In the genomic region with DNA sequence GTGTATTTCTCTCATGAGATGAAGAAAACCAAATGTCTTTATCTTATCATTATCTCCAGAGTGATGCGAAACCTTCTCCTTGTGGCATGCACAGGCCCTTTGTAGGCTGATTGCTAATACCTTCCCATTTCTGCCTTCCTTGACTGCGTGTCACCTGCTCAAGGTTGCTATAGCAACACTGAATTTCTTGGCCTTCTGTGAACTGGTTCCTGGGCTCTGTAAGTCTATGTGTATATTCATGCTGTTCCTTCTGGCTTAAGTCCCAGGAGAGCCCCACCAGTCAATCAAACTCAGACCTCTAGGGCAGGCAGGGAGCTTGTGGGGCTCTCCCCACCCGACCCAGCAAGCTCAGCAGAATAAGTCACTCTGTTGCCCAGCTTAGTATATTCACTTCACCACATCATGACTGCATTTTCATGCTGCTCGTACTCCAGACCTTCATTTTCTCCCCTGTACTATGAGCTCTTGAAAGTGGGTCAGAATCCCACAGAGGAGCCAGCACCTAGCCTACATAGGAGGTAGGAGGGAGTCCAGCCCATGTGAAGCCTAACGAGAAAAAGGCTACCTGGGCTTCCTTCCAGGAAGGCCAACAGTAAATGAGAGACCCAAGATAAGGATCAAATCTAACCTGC, we compare ENCODE assay signal across 10 mouse cellular contexts.
DNase-seq lines count a peak whose midpoint lies in the region; ATAC-seq lines count a peak whose summit lies in the region.
"Had no signal": no experiment of that assay in that cellular context is flagged by ENCODE, and none has a peak within 500 bp of the region (broad histone marks: within the 10 kb centered on the region; RNA-seq: fewer than 3 reads in every experiment).

No protein-coding gene starts in this region.

- H3K36me3 ChIP-seq in hindbrain, embryonic 11.5 days (ENCODE audit: control insufficient read depth, insufficient read depth, low read length), result no peaks in the 10 kb centered on the region
- H3K36me3 ChIP-seq in hindbrain, embryonic 10.5 days, result no peaks in the 10 kb centered on the region
- no peaks in the 10 kb centered on the region for H3K36me3 ChIP-seq in hindbrain, embryonic 13.5 days

- H3K4me2 ChIP-seq in hindbrain, embryonic 11.5 days (replicated peaks; ENCODE audit: low read depth, low read length), result no peak overlapping the region
- no peak overlapping the region for H3K4me2 ChIP-seq in hindbrain, embryonic 13.5 days

- no peak overlapping the region for H3K27ac ChIP-seq in hindbrain, embryonic 11.5 days (ENCODE audit: low read depth, low read length)
- no peak overlapping the region for H3K27ac ChIP-seq in hindbrain, embryonic 10.5 days
- H3K27ac ChIP-seq in hindbrain, embryonic 13.5 days, result peak overlapping the region; percentile 68

- no peak overlapping the region for H3K4me3 ChIP-seq in hindbrain, embryonic 11.5 days (ENCODE audit: low read depth, low read length)
- no peak overlapping the region for H3K4me3 ChIP-seq in hindbrain, embryonic 10.5 days
- no peak overlapping the region for H3K4me3 ChIP-seq in hindbrain, embryonic 13.5 days

- no peak; the same call in 1 of the 2 replicates for ATAC-seq in hindbrain, embryonic 11.5 days (ENCODE audit: low FRiP score)
- peak; percentile 68; the same call in 1 of the 2 replicates for ATAC-seq in hindbrain, embryonic 13.5 days (ENCODE audit: low FRiP score)

- H3K4me1 ChIP-seq in hindbrain, embryonic 11.5 days (replicated peaks; ENCODE audit: control insufficient read depth, insufficient read depth, low read length), result no peaks in the 10 kb centered on the region
- peaks cover 21% of the 10 kb centered on the region for H3K4me1 ChIP-seq in hindbrain, embryonic 10.5 days (replicated peaks)
- peaks cover 13% of the 10 kb centered on the region for H3K4me1 ChIP-seq in hindbrain, embryonic 13.5 days (replicated peaks)

- no peak overlapping the region for H3K9ac ChIP-seq in hindbrain, embryonic 11.5 days (ENCODE audit: low read depth, low read length)
- H3K9ac ChIP-seq in hindbrain, embryonic 13.5 days, result no peak overlapping the region

- H3K9me3 ChIP-seq in hindbrain, embryonic 11.5 days (ENCODE audit: control insufficient read depth, low read length), result no peaks in the 10 kb centered on the region
- no peaks in the 10 kb centered on the region for H3K9me3 ChIP-seq in hindbrain, embryonic 10.5 days
- H3K9me3 ChIP-seq in hindbrain, embryonic 13.5 days, result peaks cover 9% of the 10 kb centered on the region; the same call in 1 of the 2 replicates

- peak; percentile 19 for DNase-seq in hindbrain, embryonic 11.5 days (ENCODE audit: low spot score)
- no peak for DNase-seq in hindbrain, embryonic 10.5 days (ENCODE audit: low spot score)
- peak; percentile 23 for DNase-seq in testis, postnatal 10 days (ENCODE audit: low spot score)
- DNase-seq in testis, postnatal 14 days (ENCODE audit: low spot score), result no peak
- DNase-seq in ovary, postnatal 10 days (ENCODE audit: low spot score), result no peak
- no peak for DNase-seq in urinary bladder, adult 18-20 months (ENCODE audit: low spot score in 2 of 2)
- no peak for DNase-seq in urinary bladder, postnatal 36 days (ENCODE audit: low spot score in 2 of 2)
- DNase-seq: right cerebral cortex, postnatal 14 days; thymus, adult 2 months had no signal

- 77% methylated on average over 5 of the region's 5 CpGs for WGBS in hindbrain, embryonic 11.5 days
- 78% methylated on average over 5 of the region's 5 CpGs for WGBS in hindbrain, embryonic 10.5 days
- WGBS in hindbrain, embryonic 13.5 days, result 57% methylated on average over 5 of the region's 5 CpGs

- H3K27me3 ChIP-seq in hindbrain, embryonic 11.5 days (ENCODE audit: control insufficient read depth, insufficient read depth, low read length), result no peaks in the 10 kb centered on the region
- no peaks in the 10 kb centered on the region for H3K27me3 ChIP-seq in hindbrain, embryonic 10.5 days (ENCODE audit: insufficient read depth, poor library complexity, severe bottlenecking)
- no peaks in the 10 kb centered on the region for H3K27me3 ChIP-seq in hindbrain, embryonic 13.5 days

Comparison
In these comparisons a context has a peak if more than half of its experiments do, and no peak if none do; other contexts are left out.
1. DNase-seq: peak in hindbrain, embryonic 11.5 days (single experiment) and testis, postnatal 10 days (single experiment); none in hindbrain, embryonic 10.5 days (single experiment), testis, postnatal 14 days (single experiment), ovary, postnatal 10 days (single experiment), urinary bladder, adult 18-20 months (0 of 2) and urinary bladder, postnatal 36 days (0 of 2).